Mouse (Mus musculus) neural tube, embryonic 10.5 days (tissue): Measurements from ENCODE around the gene Bbs5.
"Not testable (repeated sequence)": the region's sequence is repeated elsewhere in the genome, so short reads cannot be mapped to it uniquely, and the experiment has no call there.

ENCODE experiments used
- DNase-seq: peaks from one replicate; pipeline ENCODE4 v3.0.0-alpha.2; 2017; ENCODE audit warnings: low spot score; ENCODE audit errors: extremely low spot score

The Bbs5 gene

GRCm38 (mm10) chr2:69668414-69668813 lies 21.4 kb downstream of the Bbs5 start:
- DNase-seq = no peak

GRCm38 (mm10) chr2:69669853-69670252 lies 22.9 kb downstream of the Bbs5 start, which contains the start of gene Klhl41:
Gene Klhl41 (plus strand): TSS chr2:69670120.
- no peak for DNase-seq

DNA sequence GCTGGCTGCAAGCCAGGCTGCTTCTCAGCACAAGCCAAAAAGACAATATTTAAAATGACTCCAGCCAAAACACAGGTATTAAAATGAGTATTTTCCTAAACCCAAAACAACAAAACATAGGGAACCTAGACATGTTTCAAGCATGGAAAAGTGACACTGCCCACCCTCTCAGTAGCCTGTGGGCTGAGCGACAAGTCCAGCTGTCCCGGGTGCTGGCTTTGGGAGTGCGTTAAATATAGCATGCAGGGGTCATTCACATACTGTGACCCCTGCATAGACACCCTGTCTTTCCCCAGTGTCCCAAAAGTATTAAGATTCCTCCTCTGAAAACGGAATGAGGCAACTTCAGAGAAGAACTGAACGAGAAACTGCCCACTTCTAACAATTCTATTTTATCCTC lies 26.8 kb downstream of the Bbs5 start:
- no peak for DNase-seq

GRCm38 (mm10) chr2:69675266-69675665 lies 28.3 kb downstream of the Bbs5 start:
- DNase-seq = no peak

- no peak for DNase-seq
Observed at GRCm38 (mm10) chr2:69676713-69677112, 29.7 kb downstream of the Bbs5 start.

DNA sequence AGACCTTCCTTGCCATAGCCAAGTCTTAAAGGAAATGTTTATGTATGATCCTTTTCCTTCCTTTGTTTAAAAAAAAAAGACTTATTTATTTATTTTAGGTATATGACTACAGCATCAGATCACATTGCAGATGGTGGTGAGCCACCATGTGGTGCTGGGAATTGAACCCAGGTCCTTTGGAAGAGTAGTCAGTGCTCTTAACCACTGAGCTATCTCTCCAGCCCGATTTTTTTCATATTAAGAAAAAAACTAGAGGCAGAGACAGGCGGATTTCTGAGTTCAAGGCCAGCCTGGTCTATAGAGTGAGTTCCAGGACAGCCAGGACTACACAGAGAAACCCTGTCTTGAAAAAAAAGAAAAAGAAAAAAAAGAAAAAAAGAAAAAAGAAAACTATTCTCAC lies 30.2 kb downstream of the Bbs5 start:
- not testable (repeated sequence) for DNase-seq

DNA sequence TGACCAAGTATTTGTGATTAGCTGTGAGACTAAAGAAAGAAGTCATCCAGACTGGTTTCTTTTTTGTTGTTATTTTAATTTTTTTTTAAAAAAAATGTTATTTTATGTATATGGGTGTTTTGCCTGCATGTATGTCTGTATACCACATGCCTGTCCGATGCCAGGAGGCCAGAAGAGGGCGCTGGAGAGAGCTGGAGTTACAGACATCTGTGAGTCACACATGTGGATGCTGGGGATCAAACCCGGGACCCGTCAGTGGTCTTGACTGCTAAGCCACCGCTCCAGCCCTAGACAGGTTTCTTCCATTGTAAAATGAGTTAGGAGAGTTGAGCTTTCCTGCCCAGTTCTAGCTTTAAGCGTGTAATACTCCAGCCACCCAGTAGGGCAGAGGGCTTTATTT lies 33.0 kb downstream of the Bbs5 start:
- no peak for DNase-seq

- no peak for DNase-seq
Observed at GRCm38 (mm10) chr2:69681931-69682330, 35.0 kb downstream of the Bbs5 start.

GRCm38 (mm10) chr2:69683036-69683805 lies 36.2 kb downstream of the Bbs5 start:
- peak; percentile 29 for DNase-seq

DNA sequence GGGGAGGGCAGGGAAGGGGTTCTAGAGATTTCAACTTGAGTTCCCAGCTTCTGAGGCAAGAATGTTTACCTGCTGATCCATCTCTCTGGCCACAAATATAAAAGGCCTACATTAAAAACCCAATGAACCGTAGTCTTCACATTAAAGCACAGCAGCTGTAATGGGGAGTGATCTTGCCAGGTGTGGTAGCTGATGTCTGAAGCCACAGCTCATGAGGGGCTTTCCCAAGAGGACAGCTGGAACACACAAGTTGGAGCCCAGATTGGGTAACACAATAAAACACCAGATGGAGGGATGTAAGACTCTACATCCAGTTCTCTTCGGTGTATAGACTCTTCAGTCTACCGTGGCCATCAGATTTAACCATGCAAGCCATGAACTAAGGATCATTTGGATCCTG lies 37.5 kb downstream of the Bbs5 start:
- DNase-seq = no peak

GRCm38 (mm10) chr2:69690214-69690613 lies 43.2 kb downstream of the Bbs5 start:
- DNase-seq = no peak

DNA sequence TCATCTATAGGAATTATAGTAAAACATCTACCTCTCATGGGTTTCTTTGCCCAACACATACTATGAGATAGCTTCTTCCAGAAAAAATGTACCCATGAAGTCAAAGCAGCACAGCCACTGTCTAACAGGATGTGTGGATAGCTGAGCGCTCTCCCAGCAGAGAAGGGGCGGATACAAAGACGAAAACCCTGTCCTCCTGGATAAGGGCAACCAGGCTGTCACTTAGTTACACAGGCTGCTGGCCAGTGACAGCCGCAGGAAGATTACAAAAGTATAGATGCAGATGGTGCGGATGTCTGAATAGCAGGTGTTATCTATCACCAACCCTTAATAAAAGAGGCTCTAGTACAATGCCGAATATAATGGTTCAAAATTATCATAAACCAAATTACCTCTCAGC lies 43.9 kb downstream of the Bbs5 start:
- no peak for DNase-seq

DNA sequence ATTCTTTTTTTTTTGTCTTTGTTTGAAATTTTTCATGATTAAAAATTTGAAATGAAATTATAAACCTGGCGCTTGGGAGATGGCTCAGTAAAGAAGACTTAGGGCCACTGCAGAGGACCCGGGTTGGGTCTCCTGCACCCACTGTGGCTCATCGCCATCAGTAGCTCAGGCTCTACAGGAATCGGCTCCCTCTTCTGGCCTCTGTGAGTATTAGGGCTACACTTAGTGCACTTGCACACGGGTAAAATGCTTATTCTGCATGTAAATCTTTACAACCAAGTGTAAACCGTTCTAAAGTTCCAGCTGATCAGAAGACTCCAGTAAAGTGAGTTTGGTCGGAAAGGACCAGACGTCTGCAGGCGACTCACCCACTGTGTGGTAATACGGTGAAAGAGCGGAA lies 46.5 kb downstream of the Bbs5 start:
- no peak for DNase-seq

DNA sequence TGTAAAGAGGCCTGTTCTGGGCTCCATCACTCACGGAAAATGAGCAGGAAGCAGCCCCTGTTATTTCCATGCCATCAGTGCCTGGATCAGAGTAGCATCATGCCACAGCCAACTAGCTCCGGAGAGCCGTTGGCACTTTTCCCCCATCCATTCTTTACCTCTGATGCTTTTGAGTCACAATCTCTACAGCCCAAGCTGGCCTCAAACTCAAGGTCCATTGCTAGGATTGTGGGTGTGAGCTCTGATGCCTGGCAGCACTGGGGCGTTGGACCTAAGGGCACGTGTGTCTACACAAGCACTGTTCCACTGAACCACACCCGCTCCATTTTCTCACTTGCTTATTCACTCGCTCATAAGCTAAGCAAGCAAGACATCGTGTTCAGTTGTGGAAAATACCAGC lies 53.5 kb downstream of the Bbs5 start:
- DNase-seq = no peak

- DNase-seq = no peak
Observed at GRCm38 (mm10) chr2:69712171-69712570, 65.2 kb downstream of the Bbs5 start.

DNA sequence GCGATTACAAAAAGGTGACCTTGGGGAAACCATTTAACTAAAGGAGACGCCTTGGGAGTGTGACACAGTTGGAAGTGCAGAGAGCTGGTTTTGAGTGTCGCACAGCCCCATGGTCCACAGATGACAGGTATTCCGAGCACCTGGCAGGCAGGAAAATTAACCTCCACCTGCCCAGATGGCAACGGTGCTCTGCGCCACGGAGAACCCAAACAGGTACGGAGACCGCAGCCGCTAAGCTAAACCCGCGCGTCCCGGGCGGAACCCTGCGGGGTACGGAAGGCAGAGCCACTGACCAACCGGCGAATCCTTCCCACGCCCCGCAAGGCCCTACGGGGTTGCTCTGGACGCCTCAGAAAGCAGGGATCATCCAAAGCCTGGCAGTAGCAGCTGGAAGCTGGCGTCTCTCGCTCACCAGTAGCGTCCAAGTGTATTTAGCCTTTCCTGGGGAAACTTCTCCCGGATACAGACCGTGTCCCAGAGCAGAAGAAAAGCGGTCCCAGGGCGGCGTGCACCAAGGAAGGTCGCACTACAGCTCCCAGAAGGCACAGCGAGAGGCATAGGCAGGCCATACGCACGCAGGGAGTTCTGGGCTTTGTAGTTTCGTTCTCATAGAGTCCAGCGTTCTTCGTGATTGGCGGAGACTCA lies 66.1 kb downstream of the Bbs5 start, which contains the start of gene Fastkd1:
Gene Fastkd1, minus strand, starts transcription at position 536 of the 645 bp plus-strand sequence.
- DNase-seq = peak; percentile 83

DNA sequence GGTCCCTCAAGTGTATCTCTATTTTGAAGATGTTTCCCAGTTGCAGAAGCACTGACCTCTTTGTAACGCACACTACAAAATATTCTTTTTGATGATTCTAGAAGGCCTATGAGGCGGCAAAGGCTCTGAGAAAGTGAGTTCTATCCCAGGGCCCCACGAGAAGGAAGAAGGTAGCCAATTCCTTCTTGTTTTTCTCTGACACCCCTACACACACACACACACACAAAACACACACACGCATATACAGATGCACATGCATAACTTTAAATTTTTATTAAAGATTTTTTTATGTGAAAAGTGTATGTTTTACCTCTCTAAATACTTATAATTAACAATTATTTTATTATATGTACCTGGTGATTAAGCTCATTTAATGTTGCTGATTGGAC lies 66.6 kb downstream of the Bbs5 start:
- no peak for DNase-seq

- DNase-seq = no peak
Observed at GRCm38 (mm10) chr2:69714126-69714525, 67.2 kb downstream of the Bbs5 start.

GRCm38 (mm10) chr2:69716483-69716882 lies 69.5 kb downstream of the Bbs5 start:
- no peak for DNase-seq
